Comparison of ENCODE assay signal across 8 mouse cellular contexts in genomic region chr8:121697735-121698614, GRCm38 (mm10). TPM values are rescaled to one million over a fixed set of nuclear protein-coding genes. Genes with fewer than 3 reads are reported as not detected.
DNase-seq lines count a peak whose midpoint lies in the region; ATAC-seq and TF ChIP-seq lines count a peak whose summit lies in the region.

No protein-coding gene starts in this region.

- H3K9ac ChIP-seq in hindbrain, embryonic 16.5 days (ENCODE audit: low read depth, low read length), result peak overlapping the region; percentile 44; the same call in 1 of the 2 replicates
- H3K9ac ChIP-seq in neural tube, embryonic 15.5 days (replicated peaks), result 0 out of 2 replicates have a peak overlapping the region, but pooled peaks have one; percentile 23

- H3K4me1 ChIP-seq in hindbrain, embryonic 16.5 days (ENCODE audit: control insufficient read depth, insufficient read depth, low read depth, low read length), result peaks cover 14% of the 10 kb centered on the region
- peaks cover 17% of the 10 kb centered on the region for H3K4me1 ChIP-seq in neural tube, embryonic 15.5 days

- no peak overlapping the region for H3K4me3 ChIP-seq in left cerebral cortex, adult 2 months
- peak overlapping the region; percentile 7; the same call in 1 of the 2 replicates for H3K4me3 ChIP-seq in hindbrain, embryonic 16.5 days (ENCODE audit: low read length)
- no peak overlapping the region; the same call in 1 of the 2 replicates for H3K4me3 ChIP-seq in neural tube, embryonic 15.5 days (replicated peaks)
- no peak overlapping the region for H3K4me3 ChIP-seq in gastrocnemius, adult 2 months

- H3K27ac ChIP-seq in left cerebral cortex, adult 2 months, result peak overlapping the region; percentile 29; the same call in 1 of the 2 replicates
- peak overlapping the region; percentile 48 for H3K27ac ChIP-seq in hindbrain, embryonic 16.5 days (ENCODE audit: low read depth, low read length)
- H3K27ac ChIP-seq in neural tube, embryonic 15.5 days (replicated peaks), result peak overlapping the region; percentile 80
- H3K27ac ChIP-seq in gastrocnemius, adult 2 months, result no peak overlapping the region

- no peaks in the 10 kb centered on the region for H3K9me3 ChIP-seq in hindbrain, embryonic 16.5 days (ENCODE audit: control insufficient read depth, low read length)
- H3K9me3 ChIP-seq in neural tube, embryonic 15.5 days (replicated peaks), result no peaks in the 10 kb centered on the region

- no peaks in the 10 kb centered on the region for H3K36me3 ChIP-seq in hindbrain, embryonic 16.5 days (ENCODE audit: control insufficient read depth, insufficient read depth, low read length)
- H3K36me3 ChIP-seq in neural tube, embryonic 15.5 days, result no peaks in the 10 kb centered on the region

- no peak for TF ChIP-seq CTCF in left cerebral cortex, adult 2 months (IDR thresholded peaks at IDR 0.05)
- no peak for TF ChIP-seq CTCF in gastrocnemius, adult 2 months (IDR thresholded peaks at IDR 0.05)

- no peak for DNase-seq in left cerebral cortex, adult 2 months (ENCODE audit: extremely low spot score in 1 of 2, low spot score in 2 of 2)
- no peak for DNase-seq in left cerebral cortex, adult 9 months (ENCODE audit: low spot score in 2 of 2)
- DNase-seq in cerebellum, postnatal 36 days, result peak; percentile 72 to 74
- no peak for DNase-seq in gastrocnemius, adult 2 months
- DNase-seq in adipocyte (ENCODE audit: low spot score), result no peak

- ATAC-seq in hindbrain, embryonic 16.5 days, result peak; percentile 69
- ATAC-seq in neural tube, embryonic 15.5 days (ENCODE audit: low FRiP score), result peak; percentile 62
- no peak for ATAC-seq in megakaryocyte-erythroid progenitor cell, adult 5-6 weeks (replicated peaks; ENCODE audit: low FRiP score, low TSS enrichment, poor library complexity, severe bottlenecking)

- intact Hi-C loops in left cerebral cortex, adult 2 months (cut with DNase I), result no loop called here
- intact Hi-C loops in gastrocnemius, adult 2 months (cut with DNase I), result loop anchor here (10.0 kb wide), 2 partner anchors 147 to 227 kb away; no protein-coding TSS in a partner anchor

- H3K27me3 ChIP-seq in hindbrain, embryonic 16.5 days (replicated peaks; ENCODE audit: control insufficient read depth, insufficient read depth, low read length), result no peaks in the 10 kb centered on the region
- H3K27me3 ChIP-seq in neural tube, embryonic 15.5 days (replicated peaks), result no peaks in the 10 kb centered on the region

- H3K4me2 ChIP-seq in hindbrain, embryonic 16.5 days (ENCODE audit: low read length), result peak overlapping the region; percentile 48
- H3K4me2 ChIP-seq in neural tube, embryonic 15.5 days, result peak overlapping the region; percentile 48

- 1% methylated on average over 16 of the region's 17 CpGs for WGBS in hindbrain, embryonic 16.5 days
- WGBS in neural tube, embryonic 15.5 days, result 2% methylated on average over 16 of the region's 17 CpGs

RNA-seq across cellular contexts. Expression of gene Jph3, which starts 31.4 kb away (rescaled TPM):
- total RNA-seq in left cerebral cortex, adult 2 months (2021), result 100 to 1,000 TPM; 285 to 297 TPM
- polyA plus RNA-seq in hindbrain, embryonic 16.5 days (2015; fragmentation: Nextera tagmentation; extraction: Ambion mirVana), result 106 and 118 TPM in 2 replicates
- 107 and 133 TPM in 2 replicates for polyA plus RNA-seq in neural tube, embryonic 15.5 days (2015; fragmentation: Nextera tagmentation; extraction: Ambion mirVana)
- total RNA-seq in gastrocnemius, adult 2 months (2021), result not detected
- total RNA-seq in megakaryocyte-erythroid progenitor cell, adult 5-6 weeks (2014; fragmentation: Nextera tagmentation), result not detected in 2 replicates
- 0.04 and 0.14 TPM in 2 replicates for total RNA-seq in megakaryocyte-erythroid progenitor cell, adult 5-6 weeks (2017)

RNA-seq across cellular contexts. Expression of gene Zcchc14, which starts 45.3 kb away (rescaled TPM):
- 10 to 100 TPM; 69.6 to 72.8 TPM for total RNA-seq in left cerebral cortex, adult 2 months (2021)
- 19.3 and 20.9 TPM in 2 replicates for polyA plus RNA-seq in hindbrain, embryonic 16.5 days (2015; fragmentation: Nextera tagmentation; extraction: Ambion mirVana)
- polyA plus RNA-seq in neural tube, embryonic 15.5 days (2015; fragmentation: Nextera tagmentation; extraction: Ambion mirVana), result 16.7 and 21.3 TPM in 2 replicates
- total RNA-seq in gastrocnemius, adult 2 months (2021), result 10 to 100 TPM; 18.8 to 22.3 TPM
- total RNA-seq in megakaryocyte-erythroid progenitor cell, adult 5-6 weeks (2014; fragmentation: Nextera tagmentation), result not detected in 2 replicates
- 0.08 TPM in 1 of 2 replicates, not detected in the other for total RNA-seq in megakaryocyte-erythroid progenitor cell, adult 5-6 weeks (2017)

Comparison
In these comparisons a context has a peak if more than half of its experiments do, and no peak if none do; other contexts are left out.
1. DNase-seq: peak in cerebellum, postnatal 36 days (2 of 2); none in left cerebral cortex, adult 2 months (0 of 2), left cerebral cortex, adult 9 months (0 of 2), gastrocnemius, adult 2 months (single experiment) and adipocyte (single experiment).
2. RNA of gene Jph3, which starts 31.4 kb away (total RNA-seq): 285 to 297 TPM in left cerebral cortex, adult 2 months; 0.04 to 0.14 TPM in megakaryocyte-erythroid progenitor cell, adult 5-6 weeks and not detected in gastrocnemius, adult 2 months; every median in the first group is over 100 times any median in the second.
3. RNA of gene Zcchc14, which starts 45.3 kb away (total RNA-seq): 69.6 to 72.8 TPM in left cerebral cortex, adult 2 months and 18.8 to 22.3 TPM in gastrocnemius, adult 2 months; 0.08 TPM in megakaryocyte-erythroid progenitor cell, adult 5-6 weeks; every median in the first group is over 10 times any median in the second.